Mouse (Mus musculus): Measurements from ENCODE around the gene Emx1. TPM values are rescaled to one million over a fixed set of nuclear protein-coding genes. Genes with fewer than 3 reads are reported as not detected.

Emx1 gene
- polyA plus RNA-seq (2017; shearing (Covaris generic)), result not detected

DNA sequence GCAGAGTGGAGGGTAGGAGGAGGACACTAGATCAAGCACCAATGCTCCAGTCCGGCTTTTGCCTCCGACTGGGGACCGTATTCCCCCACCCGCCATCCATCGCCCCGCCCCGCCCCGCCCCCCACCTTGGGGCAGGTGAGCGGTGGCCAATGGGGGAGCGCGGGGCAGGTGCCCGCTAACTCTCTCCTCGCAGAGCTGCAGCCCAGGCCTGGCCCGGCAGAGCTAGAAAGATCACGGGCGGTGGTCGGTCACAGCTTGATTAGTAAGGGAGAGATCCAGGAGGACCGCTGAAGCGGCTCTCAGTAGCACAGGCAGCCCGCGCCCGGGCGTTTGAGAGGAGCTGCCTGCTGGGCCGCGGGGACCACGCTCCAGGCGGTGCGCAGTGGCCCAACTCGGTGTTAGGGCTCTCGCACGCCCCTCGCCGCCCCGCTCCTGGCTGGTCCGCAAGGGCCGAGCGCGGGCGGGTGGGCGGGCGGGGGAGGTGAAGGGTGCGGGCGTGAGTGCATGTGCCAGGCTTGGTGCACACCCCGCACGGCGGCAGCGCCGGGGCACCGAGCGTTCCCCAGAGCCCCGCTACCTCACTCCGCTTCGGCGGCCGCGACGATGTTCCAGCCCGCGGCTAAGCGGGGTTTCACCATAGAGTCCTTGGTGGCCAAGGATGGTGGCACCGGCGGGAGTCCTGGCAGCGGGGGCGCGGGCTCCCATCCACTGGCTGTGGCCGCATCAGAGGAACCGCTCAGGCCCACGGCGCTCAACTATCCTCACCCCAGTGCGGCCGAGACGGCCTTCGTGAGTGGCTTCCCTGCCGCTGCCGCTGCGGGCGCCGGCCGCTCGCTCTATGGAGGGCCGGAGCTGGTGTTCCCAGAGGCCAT is at the start of gene Emx1:
Emx1 (plus strand) TSS at position 99 of the 872 bp plus-strand sequence.

Other genes starting within 250 kb of the Emx1 start
- 35.6 TPM for gene Exoc6b, start 117.9 kb upstream of the Emx1 start, polyA plus RNA-seq (2017; shearing (Covaris generic))
- 45.5 TPM for gene Spr, start 49.7 kb upstream of the Emx1 start, polyA plus RNA-seq (2017; shearing (Covaris generic))
- 0.50 TPM for gene Sfxn5, start 146.0 kb downstream of the Emx1 start, polyA plus RNA-seq (2017; shearing (Covaris generic))
- gene Rab11fip5, start 187.2 kb downstream of the Emx1 start, polyA plus RNA-seq (2017; shearing (Covaris generic)), result 0.92 TPM
- gene Noto, start 236.4 kb downstream of the Emx1 start, polyA plus RNA-seq (2017; shearing (Covaris generic)), result not detected
- 39.6 TPM for gene Smyd5, start 244.6 kb downstream of the Emx1 start, polyA plus RNA-seq (2017; shearing (Covaris generic))